Mouse (Mus musculus): ENCODE results near the gene Hyal2. TPM values are rescaled to one million over a fixed set of nuclear protein-coding genes. Genes with fewer than 3 reads are reported as not detected.

Hyal2 gene
- polyA plus RNA-seq, 1 experiment from 2014 or later = 135 TPM

DNA sequence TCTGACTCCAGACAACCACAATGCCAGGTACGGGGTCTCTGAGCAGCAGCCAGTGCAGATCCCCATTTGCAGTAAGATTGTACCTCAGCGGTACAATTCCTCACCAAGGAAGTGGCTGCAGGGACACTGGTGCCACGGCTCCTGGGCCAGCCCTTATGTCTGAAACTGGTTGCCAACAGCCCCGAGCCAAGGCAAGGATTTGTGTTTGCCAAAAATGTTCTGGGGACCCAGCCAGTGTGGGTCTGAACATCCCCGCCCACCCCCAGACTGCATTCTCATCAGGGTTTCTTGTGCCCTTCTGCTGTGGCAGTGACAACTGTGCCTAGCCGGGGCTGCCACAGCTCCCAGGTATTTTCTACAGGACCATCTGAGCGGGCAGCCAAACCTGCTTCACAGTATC lies 29.5 kb upstream of the Hyal2 start:
- Histone ChIP-seq H3K4me3 (ENCODE audit: low read length) (no peak overlapping the region), H3K27ac (ENCODE audit: low read depth, low read length) (no peak overlapping the region), H3K9ac (ENCODE audit: low read depth, low read length) (no peak overlapping the region), H3K9me3 (ENCODE audit: control insufficient read depth, low read length) (no peaks in the 10 kb centered on the region), H3K4me2 (replicated peaks; ENCODE audit: low read depth, low read length) (no peak overlapping the region), H3K27me3 (ENCODE audit: control insufficient read depth, insufficient read depth, low read length) (no peaks in the 10 kb centered on the region), H3K4me1 (ENCODE audit: control insufficient read depth, insufficient read depth, low read length) (peaks cover 29% of the 10 kb centered on the region), H3K36me3 (ENCODE audit: control insufficient read depth, insufficient read depth, low read length) (peaks cover 33% of the 10 kb centered on the region)
- ATAC-seq (ENCODE audit: low FRiP score, low TSS enrichment) = no peak
- WGBS = 97% methylated on average over 7 of the region's 7 CpGs

DNA sequence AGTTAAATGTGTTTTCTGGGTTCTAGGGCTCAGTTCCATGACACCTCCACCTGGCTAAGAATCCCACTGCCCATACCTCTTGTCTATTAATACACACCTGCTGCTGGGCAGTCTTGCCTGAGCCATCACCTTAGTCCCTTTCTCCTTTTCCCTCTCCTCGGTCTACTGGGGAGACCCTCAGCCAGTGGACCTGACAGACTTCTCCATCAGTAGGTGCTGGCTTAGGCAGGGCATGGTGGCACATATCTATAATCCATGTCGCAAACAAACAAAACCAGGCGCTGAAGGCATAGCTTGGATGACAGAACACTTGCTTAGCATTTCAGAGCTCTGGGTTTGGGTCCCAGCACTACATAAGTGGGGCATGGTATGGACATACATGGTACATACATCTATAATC lies 29.0 kb upstream of the Hyal2 start:
- H3K4me3 ChIP-seq (ENCODE audit: low read length) = no peak overlapping the region
- WGBS = 94% methylated on average over 3 of the region's 3 CpGs
- H3K4me2 ChIP-seq (replicated peaks; ENCODE audit: low read depth, low read length) = no peak overlapping the region
- H3K27ac ChIP-seq (ENCODE audit: low read depth, low read length) = no peak overlapping the region
- no peak for ATAC-seq (ENCODE audit: low FRiP score, low TSS enrichment)
- H3K9me3 ChIP-seq (ENCODE audit: control insufficient read depth, low read length) = no peaks in the 10 kb centered on the region
- H3K4me1 ChIP-seq (ENCODE audit: control insufficient read depth, insufficient read depth, low read length) = peaks cover 30% of the 10 kb centered on the region
- H3K9ac ChIP-seq (ENCODE audit: low read depth, low read length) = no peak overlapping the region
- peaks cover 33% of the 10 kb centered on the region for H3K36me3 ChIP-seq (ENCODE audit: control insufficient read depth, insufficient read depth, low read length)
- H3K27me3 ChIP-seq (ENCODE audit: control insufficient read depth, insufficient read depth, low read length) = no peaks in the 10 kb centered on the region

DNA sequence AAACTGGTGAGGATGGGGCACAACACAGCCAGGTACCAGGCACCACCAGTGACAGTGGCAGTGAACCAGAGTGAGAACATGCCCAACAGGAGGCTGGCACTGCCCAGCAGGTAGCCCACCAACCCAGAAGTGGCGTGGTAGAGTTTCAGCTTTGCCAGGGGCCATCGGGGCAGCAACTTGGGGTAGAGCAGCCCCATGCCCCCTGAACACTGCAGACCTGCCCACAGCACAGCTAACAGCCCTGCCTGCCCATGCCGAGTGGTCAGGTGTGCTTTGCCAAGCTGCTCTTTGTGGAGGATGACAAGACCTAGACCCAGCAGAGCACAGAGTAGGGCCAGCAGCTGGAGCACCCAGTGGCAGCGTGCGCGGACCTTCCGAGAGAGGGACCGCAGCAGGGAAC lies 27.8 kb upstream of the Hyal2 start:
- peaks cover 30% of the 10 kb centered on the region for H3K4me1 ChIP-seq (ENCODE audit: control insufficient read depth, insufficient read depth, low read length)
- H3K27me3 ChIP-seq (ENCODE audit: control insufficient read depth, insufficient read depth, low read length) = no peaks in the 10 kb centered on the region
- H3K36me3 ChIP-seq (ENCODE audit: control insufficient read depth, insufficient read depth, low read length) = peaks cover 43% of the 10 kb centered on the region
- H3K27ac ChIP-seq (ENCODE audit: low read depth, low read length) = no peak overlapping the region
- no peak overlapping the region for H3K9ac ChIP-seq (ENCODE audit: low read depth, low read length)
- no peak overlapping the region for H3K4me2 ChIP-seq (replicated peaks; ENCODE audit: low read depth, low read length)
- H3K9me3 ChIP-seq (ENCODE audit: control insufficient read depth, low read length) = no peaks in the 10 kb centered on the region
- WGBS = 94% methylated on average over 8 of the region's 8 CpGs
- H3K4me3 ChIP-seq (ENCODE audit: low read length) = no peak overlapping the region
- no peak for ATAC-seq (ENCODE audit: low FRiP score, low TSS enrichment)

DNA sequence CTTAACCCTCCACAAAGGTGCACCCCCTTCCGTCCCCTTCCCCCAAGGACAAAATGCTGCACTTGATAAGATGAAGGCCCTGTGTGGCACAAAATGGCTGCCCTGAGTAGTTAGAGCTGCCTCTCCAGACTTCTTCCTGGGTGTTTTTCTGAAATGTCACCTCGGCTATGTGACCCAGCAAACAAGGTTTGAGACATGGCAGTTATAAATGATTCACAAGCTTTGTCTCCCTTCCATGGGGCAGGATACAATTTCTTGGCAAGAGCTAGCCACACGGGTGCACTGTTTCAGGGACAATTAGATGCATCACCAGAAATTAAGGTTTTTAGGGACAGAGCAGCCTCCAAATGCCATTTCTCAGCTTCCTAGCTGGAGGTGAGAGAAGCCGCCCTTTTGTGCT lies 27.3 kb upstream of the Hyal2 start:
- Histone ChIP-seq H3K9ac (ENCODE audit: low read depth, low read length) (no peak overlapping the region), H3K9me3 (ENCODE audit: control insufficient read depth, low read length) (no peaks in the 10 kb centered on the region), H3K4me2 (replicated peaks; ENCODE audit: low read depth, low read length) (peak overlapping the region; percentile 77; the same call in 1 of the 2 replicates), H3K36me3 (ENCODE audit: control insufficient read depth, insufficient read depth, low read length) (peaks cover 48% of the 10 kb centered on the region), H3K27me3 (ENCODE audit: control insufficient read depth, insufficient read depth, low read length) (no peaks in the 10 kb centered on the region), H3K27ac (ENCODE audit: low read depth, low read length) (no peak overlapping the region), H3K4me1 (ENCODE audit: control insufficient read depth, insufficient read depth, low read length) (peaks cover 28% of the 10 kb centered on the region), H3K4me3 (ENCODE audit: low read length) (no peak overlapping the region; the same call in 1 of the 2 replicates)
- WGBS = 58% methylated on average over 4 of the region's 4 CpGs
- no peak for ATAC-seq (ENCODE audit: low FRiP score, low TSS enrichment)

GRCm38 (mm10) chr9:107541005-107541404 lies 26.7 kb upstream of the Hyal2 start:
- Histone ChIP-seq H3K4me3 (ENCODE audit: low read length) (peak overlapping the region; percentile 45), H3K9ac (ENCODE audit: low read depth, low read length) (0 out of 2 replicates have a peak overlapping the region, but pooled peaks have one; percentile 0), H3K36me3 (ENCODE audit: control insufficient read depth, insufficient read depth, low read length) (peaks cover 48% of the 10 kb centered on the region), H3K27me3 (ENCODE audit: control insufficient read depth, insufficient read depth, low read length) (no peaks in the 10 kb centered on the region), H3K4me2 (replicated peaks; ENCODE audit: low read depth, low read length) (peak overlapping the region; percentile 77), H3K9me3 (ENCODE audit: control insufficient read depth, low read length) (no peaks in the 10 kb centered on the region), H3K27ac (ENCODE audit: low read depth, low read length) (no peak overlapping the region), H3K4me1 (ENCODE audit: control insufficient read depth, insufficient read depth, low read length) (peaks cover 22% of the 10 kb centered on the region)
- ATAC-seq (ENCODE audit: low FRiP score, low TSS enrichment) = 0 out of 2 replicates have a peak, but pooled peaks have one; percentile 0
- 22% methylated on average over 10 of the region's 10 CpGs for WGBS

GRCm38 (mm10) chr9:107541474-107542351 lies 26.0 kb upstream of the Hyal2 start, which contains the start of the genes Cyb561d2 and Nprl2:
TSS of gene Cyb561d2 (minus strand) at chr9:107542193.
TSS of gene Nprl2 (plus strand) at chr9:107542226.
- H3K27ac ChIP-seq (ENCODE audit: low read depth, low read length) = 0 out of 2 replicates have a peak within 1 kb of the TSS, but pooled peaks have one; percentile 44
- 1% methylated on average over 46 of the region's 46 CpGs for WGBS
- peak within 1 kb of the TSS; percentile 65 for H3K9ac ChIP-seq (ENCODE audit: low read depth, low read length)
- peaks cover 18% of the 10 kb centered on the region for H3K4me1 ChIP-seq (ENCODE audit: control insufficient read depth, insufficient read depth, low read length)
- no peaks in the 10 kb centered on the region for H3K9me3 ChIP-seq (ENCODE audit: control insufficient read depth, low read length)
- H3K4me2 ChIP-seq (replicated peaks; ENCODE audit: low read depth, low read length) = peak within 1 kb of the TSS; percentile 77
- peaks cover 46% of the 10 kb centered on the region for H3K36me3 ChIP-seq (ENCODE audit: control insufficient read depth, insufficient read depth, low read length)
- ATAC-seq (ENCODE audit: low FRiP score, low TSS enrichment) = peak; percentile 85
- peak within 1 kb of the TSS; percentile 45 for H3K4me3 ChIP-seq (ENCODE audit: low read length)
- no peaks in the 10 kb centered on the region for H3K27me3 ChIP-seq (ENCODE audit: control insufficient read depth, insufficient read depth, low read length)

GRCm38 (mm10) chr9:107542352-107542686 lies 25.4 kb upstream of the Hyal2 start:
- no peaks in the 10 kb centered on the region for H3K27me3 ChIP-seq (ENCODE audit: control insufficient read depth, insufficient read depth, low read length)
- WGBS = under 1% methylated on average over 11 of the region's 11 CpGs
- H3K4me3 ChIP-seq (ENCODE audit: low read length) = peak overlapping the region; percentile 45
- H3K9me3 ChIP-seq (ENCODE audit: control insufficient read depth, low read length) = no peaks in the 10 kb centered on the region
- peaks cover 40% of the 10 kb centered on the region for H3K36me3 ChIP-seq (ENCODE audit: control insufficient read depth, insufficient read depth, low read length)
- H3K4me1 ChIP-seq (ENCODE audit: control insufficient read depth, insufficient read depth, low read length) = peaks cover 16% of the 10 kb centered on the region
- H3K9ac ChIP-seq (ENCODE audit: low read depth, low read length) = peak overlapping the region; percentile 65
- H3K4me2 ChIP-seq (replicated peaks; ENCODE audit: low read depth, low read length) = peak overlapping the region; percentile 77
- H3K27ac ChIP-seq (ENCODE audit: low read depth, low read length) = 0 out of 2 replicates have a peak overlapping the region, but pooled peaks have one; percentile 44
- peak; percentile 24 for ATAC-seq (ENCODE audit: low FRiP score, low TSS enrichment)

DNA sequence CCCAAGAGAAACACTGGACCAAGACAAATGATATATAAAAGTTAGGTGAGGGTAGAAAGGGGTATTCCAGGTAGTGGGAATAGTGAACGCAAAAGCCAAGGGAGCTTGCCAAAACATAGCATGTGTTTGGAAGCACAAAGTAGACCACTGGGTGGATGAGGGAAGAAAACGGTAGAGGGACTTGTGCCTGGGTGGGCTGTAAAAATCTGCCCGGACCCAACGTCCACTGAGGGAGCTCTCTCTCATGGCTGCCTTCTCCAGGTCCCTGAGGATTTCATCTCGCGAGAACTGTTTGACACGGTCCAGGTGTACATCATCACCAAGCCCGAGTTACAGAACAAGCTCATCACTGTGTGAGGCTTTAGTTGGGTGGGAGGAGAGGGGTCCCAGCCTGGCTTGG lies 25.0 kb upstream of the Hyal2 start:
- H3K36me3 ChIP-seq (ENCODE audit: control insufficient read depth, insufficient read depth, low read length) = peaks cover 38% of the 10 kb centered on the region
- H3K9me3 ChIP-seq (ENCODE audit: control insufficient read depth, low read length) = no peaks in the 10 kb centered on the region
- H3K4me1 ChIP-seq (ENCODE audit: control insufficient read depth, insufficient read depth, low read length) = peaks cover 19% of the 10 kb centered on the region; the same call in 1 of the 2 replicates
- H3K4me3 ChIP-seq (ENCODE audit: low read length) = peak overlapping the region; percentile 45
- no peaks in the 10 kb centered on the region for H3K27me3 ChIP-seq (ENCODE audit: control insufficient read depth, insufficient read depth, low read length)
- no peak for ATAC-seq (ENCODE audit: low FRiP score, low TSS enrichment)
- H3K9ac ChIP-seq (ENCODE audit: low read depth, low read length) = peak overlapping the region; percentile 65
- H3K4me2 ChIP-seq (replicated peaks; ENCODE audit: low read depth, low read length) = peak overlapping the region; percentile 77
- no peak overlapping the region for H3K27ac ChIP-seq (ENCODE audit: low read depth, low read length)
- WGBS = 35% methylated on average over 8 of the region's 8 CpGs

- peak overlapping the region; percentile 65; the same call in 1 of the 2 replicates for H3K9ac ChIP-seq (ENCODE audit: low read depth, low read length)
- H3K9me3 ChIP-seq (ENCODE audit: control insufficient read depth, low read length) = no peaks in the 10 kb centered on the region
- peaks cover 19% of the 10 kb centered on the region; the same call in 1 of the 2 replicates for H3K4me1 ChIP-seq (ENCODE audit: control insufficient read depth, insufficient read depth, low read length)
- H3K27ac ChIP-seq (ENCODE audit: low read depth, low read length) = no peak overlapping the region
- no peak for ATAC-seq (ENCODE audit: low FRiP score, low TSS enrichment)
- no peak overlapping the region for H3K4me3 ChIP-seq (ENCODE audit: low read length)
- H3K27me3 ChIP-seq (ENCODE audit: control insufficient read depth, insufficient read depth, low read length) = no peaks in the 10 kb centered on the region
- peaks cover 32% of the 10 kb centered on the region for H3K36me3 ChIP-seq (ENCODE audit: control insufficient read depth, insufficient read depth, low read length)
- WGBS = 87% methylated on average over 11 of the region's 11 CpGs
- peak overlapping the region; percentile 77 for H3K4me2 ChIP-seq (replicated peaks; ENCODE audit: low read depth, low read length)
Measured at GRCm38 (mm10) chr9:107543299-107543698, 24.4 kb upstream of the Hyal2 start.
